Mouse (Mus musculus) ovary, postnatal 10 days (tissue): Measurements from ENCODE around the gene Dglucy.

Experiments
- DNase-seq: peaks from one replicate; pipeline ENCODE4 v3.0.0; 2022; ENCODE audit warnings: low spot score

The Dglucy gene

DNA sequence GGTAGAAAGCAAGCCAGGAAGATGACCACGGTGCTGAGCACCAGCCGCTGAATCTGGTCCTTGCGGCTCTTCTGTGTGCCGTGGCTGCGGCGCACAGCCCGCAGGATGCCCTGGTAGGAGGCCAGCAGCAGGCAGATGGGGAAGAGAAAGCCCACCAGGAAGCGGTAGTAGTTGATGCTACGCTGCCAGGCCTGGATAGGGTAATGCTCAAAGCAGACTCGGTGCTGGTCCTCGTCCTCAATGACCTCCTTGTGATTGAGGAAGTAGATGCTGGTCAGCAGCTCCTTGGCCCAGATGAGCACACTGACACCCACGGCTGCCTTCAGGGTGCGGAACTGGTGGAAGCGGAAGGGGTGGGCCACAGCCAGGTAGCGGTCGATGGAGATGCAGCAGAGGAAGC lies 99.7 kb downstream of the Dglucy start:
- no peak for DNase-seq

DNA sequence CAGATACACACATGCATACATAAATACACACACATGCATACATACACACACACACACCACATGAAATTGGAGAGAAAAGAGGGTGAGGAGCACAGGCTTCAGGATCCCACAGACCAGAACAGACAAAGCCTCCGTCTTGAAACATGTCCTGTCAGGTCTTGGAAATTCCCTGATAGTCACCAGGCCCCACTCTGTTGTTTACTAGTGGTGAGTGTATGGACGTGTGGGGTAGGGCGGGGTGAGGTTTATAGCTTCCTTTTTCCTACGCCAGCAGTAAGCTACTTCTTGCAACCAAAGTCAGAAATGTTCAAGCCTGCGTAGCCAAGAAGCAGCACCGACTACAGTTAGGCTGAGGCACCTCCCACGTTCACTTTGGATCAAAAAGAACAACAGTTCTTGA lies 104.3 kb downstream of the Dglucy start:
- DNase-seq: no peak

DNA sequence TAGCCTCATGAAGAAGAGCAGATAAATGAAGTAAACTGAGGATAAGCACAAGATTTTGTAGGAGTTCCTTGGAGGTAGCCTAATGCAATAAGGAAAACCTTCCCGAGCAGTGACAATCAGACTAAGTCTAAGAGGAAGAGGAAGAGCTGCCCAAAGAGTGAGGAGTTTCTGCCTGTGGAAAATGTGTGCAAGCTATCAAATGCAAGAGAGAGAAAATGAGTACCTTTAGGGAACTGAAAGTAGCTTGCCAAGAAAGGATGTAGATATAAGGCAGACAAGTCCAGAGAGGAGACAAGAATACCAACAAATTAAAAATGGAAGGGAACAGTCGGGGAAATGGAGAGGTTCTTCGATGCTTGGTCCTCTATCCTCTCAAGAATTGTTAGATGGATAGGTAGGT lies 106.7 kb downstream of the Dglucy start:
- no peak for DNase-seq

DNA sequence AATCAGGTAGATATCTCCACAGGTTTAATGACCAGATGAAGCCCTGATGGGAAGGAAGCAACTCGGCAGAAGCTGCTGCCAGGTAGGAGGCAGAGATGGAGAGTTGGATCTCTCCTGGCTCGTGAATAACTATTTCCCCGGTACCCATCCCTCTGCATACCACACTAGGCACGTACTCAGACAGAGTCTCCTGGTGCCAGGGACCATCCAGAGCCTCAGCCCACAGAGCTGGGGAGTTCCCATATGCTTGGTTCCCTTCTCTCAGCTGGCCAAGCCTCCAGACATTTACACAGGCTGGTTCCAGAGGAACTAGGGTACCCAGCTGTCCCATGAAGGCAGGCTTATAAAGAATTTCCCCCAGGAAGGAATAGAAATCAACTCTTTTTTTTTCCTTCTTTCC lies 108.0 kb downstream of the Dglucy start:
- DNase-seq: no peak

DNA sequence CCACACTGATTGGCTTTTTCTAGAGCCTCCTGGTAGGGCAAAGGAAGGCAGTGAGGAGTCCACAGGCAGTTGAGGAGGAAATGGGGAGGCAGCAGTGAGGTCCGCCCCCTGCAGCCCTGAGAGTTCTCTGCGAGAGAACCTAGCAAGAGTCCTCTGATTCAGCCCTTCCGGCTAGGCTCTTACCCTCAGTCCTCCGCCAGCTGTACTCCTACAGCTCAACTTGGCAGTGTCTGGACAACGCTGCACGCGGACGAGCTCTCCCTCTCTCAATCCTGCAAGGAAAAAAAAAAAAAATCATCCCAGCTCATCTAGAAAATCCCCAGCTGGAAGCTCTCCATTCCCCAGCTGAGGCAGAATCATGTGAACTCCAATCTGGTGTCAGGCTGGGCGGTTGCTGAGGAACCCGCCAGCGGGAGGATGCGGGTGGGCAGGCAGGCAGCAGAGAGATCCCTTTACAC lies 109.0 kb downstream of the Dglucy start:
- DNase-seq: no peak

DNA sequence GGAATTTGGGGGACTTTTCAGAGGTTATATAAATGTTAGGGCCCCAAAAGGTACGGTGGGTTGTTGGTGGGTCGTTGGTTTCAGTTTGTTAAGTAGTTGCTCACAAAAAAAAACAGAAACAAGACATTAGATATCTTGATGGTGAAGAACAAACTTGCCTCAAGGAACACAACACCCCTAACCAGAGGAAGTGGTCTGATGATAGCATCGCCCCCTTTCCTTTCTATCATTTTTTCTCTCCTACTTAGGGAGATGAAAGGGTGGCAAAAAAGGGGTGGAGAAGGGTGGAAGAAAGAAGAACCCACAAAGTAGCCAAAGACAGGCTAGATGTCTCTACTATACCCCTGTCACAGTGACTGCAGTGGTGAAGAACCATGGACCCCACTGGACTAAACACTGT lies 111.7 kb downstream of the Dglucy start:
- no peak for DNase-seq

DNA sequence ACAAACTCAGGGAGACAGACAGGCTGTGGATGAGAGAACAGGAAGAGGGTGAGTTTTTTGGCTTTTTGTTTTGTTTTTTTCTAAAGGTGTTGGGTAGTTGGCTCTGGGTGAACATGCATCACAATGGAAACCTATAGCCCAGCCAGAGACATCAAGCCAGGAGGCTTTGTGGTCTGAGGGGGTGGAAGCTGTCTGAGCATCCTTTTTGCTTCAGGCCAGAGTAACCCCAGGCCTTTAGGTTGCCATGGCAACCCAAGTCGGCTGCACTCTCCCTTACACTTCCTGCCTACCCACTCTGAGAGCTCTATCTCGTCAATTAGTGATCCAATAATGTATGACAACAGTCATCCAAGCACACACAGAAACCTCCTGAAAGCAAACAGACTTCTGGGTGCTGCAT lies 116.6 kb downstream of the Dglucy start:
- DNase-seq: no peak

DNA sequence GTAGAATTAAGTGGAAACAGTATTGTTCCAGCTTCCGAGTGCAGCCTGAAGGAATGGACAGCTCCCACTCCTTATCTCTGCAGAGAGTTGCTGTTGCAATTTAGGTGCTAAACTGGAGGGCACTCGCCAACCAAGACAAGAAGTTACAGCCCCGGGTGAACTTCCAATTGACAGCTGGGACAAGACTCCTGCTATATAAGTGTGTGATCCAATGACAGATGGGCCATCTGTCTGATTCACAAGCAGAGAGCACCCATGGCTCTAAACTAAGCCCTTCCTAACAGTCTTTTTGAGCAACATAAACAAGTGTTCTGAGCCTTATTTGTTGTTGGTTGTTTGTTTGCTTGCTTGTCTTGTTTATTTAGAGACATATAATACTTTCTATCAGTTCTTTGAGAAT lies 117.8 kb downstream of the Dglucy start:
- no peak for DNase-seq

DNA sequence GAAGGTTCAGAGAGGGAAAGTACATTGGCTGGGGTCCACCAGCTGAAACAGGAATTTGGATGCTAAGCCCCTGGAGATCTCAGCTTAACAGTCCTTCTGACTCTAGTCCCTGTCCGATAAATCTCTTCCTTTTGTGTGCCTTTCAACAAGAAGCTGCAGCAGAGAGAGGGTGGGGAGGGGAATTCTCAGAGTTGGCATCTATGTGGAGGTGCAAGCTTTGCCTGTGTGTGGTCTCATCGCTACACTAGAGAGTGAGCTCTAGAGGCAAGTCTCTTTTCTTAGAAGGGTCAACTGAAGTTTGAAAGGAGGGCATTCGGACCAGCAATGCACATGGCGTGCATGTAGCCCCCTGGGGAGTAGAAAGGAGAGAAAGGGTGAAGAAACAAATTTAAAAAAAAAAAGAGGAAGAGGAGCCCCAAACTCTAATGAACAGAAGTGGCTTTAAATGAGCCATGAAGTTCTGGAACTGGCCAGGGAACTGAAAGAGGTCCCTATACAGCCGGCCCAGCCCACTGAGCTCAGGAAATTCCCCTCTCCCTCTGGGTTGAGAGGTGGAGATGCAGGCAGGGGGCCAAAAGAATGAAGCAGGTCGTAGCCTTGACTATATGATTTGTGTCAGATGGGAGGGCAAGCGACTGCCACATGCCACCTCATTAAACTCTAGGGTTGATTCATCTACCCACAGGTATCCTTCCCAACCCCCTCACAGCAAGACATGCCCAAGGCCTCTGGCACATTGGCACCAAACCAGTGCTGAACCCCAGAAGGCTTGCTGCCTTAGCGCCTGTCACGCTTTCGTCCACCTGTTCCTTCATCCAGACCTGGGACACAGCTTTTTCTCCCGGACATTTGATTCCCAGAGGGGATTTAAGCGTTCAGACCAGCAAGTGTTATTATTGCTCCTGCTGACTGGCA lies 119.1 kb downstream of the Dglucy start:
- DNase-seq: no peak

DNA sequence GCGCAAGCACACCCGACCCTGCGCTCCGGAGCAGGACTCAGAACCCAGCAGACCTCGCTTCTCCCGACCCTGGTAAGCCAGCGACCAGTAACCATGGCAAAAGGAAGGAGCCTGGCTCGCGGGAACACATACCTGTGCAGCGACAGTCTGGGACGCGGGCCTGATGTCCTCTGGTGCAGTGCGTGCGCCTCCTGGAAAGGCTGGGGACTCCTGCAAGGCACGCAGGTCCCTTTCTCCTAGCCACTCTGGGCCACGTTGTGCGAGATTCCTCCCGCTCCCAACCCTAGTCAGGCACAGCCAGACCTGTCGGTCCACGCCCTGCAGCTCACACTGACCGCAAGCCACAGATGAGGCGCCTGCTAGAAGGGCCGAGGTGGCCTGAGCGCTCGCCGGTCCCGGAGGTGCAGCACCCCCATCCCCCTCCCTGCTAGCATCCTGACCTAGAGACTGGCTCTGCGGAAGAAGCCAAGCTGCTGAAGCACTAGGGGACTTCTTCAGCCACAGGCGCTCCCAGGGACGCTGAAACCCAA lies 120.3 kb downstream of the Dglucy start:
- DNase-seq: no peak

DNA sequence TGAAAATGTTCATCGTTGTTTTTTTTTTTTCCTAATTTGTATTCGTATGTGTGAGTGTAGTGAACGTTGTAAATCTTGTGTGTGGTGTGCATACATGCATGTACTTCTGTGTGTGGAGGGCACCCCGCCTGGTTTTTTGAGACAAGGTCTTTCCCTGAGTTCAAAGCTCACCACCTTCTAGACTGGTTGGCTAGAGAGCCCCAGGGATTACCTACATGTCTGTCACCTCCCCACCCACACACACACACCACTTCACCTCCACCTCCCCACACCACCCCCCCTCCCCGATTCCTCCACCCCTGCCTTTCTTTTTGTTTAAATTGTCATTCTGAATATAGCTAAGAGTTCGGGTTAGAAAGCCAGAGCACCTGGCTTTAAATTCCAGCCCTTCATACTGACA lies 122.0 kb downstream of the Dglucy start:
- no peak for DNase-seq

DNA sequence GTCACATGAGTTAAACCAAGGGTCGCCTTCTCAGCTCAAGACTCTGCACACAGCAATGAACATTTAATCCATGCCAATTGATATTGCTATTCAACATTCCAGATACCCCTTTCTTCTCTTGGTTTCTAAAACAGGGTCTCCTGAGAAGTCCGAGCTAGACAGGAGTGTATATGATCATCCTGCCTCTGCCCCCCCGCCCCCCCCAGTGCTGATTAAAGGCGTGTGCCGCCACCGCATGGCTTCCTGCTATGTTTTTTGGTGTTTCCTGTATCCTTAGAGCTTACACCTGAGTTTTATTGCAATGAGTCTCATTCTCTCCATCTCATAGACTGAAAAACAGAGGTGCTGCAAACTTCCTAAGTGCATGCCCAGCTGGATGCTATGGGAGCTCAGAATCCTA lies 122.5 kb downstream of the Dglucy start:
- no peak for DNase-seq

DNA sequence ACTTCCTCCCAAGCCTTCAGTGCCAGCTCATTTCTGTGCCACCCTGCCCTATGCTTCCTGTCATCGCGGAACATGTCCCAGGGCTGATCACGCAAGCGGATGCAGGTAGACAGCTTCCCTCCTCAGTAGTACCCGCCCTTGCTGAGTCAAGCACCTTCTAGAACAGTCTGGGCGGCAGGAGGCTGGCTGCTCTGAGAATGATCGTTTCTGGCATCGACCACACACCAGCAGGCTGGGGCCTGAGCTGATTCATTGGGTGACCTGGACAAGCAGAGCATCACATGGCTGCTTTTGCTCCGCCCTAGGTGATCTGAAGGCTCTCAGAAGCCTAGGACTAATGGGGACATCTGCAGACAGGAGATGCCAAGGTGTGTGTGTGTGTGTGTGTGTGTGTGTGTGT lies 124.9 kb downstream of the Dglucy start:
- no peak for DNase-seq

DNA sequence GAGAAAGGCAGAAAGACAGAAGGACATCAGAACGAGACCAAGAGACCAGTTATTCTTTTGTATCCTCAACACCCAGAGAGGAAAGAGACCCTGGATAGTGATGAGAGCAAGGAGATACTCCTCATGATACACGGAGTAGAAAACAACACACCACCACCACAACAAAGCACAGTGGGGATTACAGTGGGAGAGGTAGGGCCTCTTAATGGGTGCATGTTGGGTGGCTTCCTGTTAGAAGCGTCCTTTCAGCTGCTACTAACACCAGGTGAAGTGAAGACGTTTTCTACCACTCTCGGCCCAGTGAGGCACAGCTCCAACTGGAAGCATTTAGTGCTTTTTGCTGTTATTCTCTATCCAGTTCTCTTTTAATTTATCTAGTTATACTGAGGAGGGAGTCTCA lies 128.0 kb downstream of the Dglucy start:
- DNase-seq: no peak

DNA sequence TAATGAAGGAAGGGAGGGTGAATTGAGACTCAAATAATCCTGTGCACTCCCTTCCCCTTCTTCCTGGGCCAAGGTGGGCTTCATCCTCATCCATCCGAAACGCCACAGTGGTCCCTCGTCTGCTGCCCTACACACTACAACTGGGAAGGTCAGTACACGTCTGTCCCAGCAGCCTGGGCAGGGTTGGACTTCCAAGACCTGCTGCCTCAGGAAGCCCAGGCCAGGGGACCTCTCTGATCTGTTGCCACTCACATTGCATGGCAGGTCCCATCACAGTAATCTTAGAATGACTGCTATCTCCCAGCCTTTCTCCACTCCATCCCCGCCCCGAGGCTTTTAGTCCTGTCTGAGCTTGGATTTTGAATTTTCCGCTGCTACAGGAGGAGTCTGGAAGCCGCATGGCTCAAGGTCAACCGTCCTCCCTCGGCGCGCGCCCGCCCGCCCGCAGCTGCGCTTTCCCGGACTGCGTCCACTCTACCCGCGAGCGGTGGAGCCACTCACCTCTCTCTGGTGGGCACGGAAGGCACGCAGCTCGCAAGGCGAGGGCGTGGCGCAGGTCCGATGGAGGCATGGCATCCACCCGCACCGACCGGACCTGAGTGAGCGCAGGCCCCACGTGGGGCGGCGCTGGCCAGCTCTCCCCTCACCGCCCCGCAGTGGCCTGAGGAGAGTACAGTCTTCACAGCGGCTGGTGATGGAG lies 128.9 kb downstream of the Dglucy start, which contains the start of gene Gpr68:
Gpr68 (minus strand) TSS at position 601 of the 700 bp plus-strand sequence.
- DNase-seq: peak; percentile 15

DNA sequence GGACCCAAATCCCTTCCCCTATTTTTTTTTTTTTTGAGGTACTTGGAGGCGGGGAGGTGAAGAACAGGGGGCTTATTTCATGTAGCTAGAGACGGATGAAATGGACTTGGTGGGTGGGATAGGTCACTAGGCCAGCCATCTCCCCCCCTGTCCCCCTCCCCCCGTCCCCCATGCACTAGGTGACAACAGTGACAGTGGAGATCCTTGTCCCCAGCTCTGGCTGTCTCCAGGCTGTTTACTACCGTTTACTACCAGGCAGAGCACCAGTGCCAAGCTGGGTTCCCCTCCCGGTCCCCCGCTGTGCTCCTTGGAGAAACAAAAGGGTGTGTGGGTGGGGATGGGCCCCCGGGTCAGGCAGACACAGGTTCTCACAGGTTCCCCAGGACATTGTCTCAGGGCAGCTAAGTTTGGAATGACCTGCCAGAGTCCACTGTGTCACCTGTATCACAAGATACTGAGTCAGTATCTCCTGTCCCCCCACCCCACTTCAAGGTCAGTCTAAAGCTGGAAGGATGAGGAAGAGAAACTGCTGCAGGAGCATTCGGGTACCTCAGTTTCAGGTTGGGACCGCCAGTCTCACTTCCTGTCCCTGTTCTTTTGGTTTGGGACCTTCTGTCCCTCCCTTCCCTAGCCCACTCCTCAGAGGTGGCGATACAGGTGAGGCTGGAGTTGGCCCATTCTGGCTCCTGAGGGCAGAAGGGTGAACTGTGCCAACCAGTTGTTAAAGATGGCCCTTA lies 129.6 kb downstream of the Dglucy start:
- no peak for DNase-seq

DNA sequence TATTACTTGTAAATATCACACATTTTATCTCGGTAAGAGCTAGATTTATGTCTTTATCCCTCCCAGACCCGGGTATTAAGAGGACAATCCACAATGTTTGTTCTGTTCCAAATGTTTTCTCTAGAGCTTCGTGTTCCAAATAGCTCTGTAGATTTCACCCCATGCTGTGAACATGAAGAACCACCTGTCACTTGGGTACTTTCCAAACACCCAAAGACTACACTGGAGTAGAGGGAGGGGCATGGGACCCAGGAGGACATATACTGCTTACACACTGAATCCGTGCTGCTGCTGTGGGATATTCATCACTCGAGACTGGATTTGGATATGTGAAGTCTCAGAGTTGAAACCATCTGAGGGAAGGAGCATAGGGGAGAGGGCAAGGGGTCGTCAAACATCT lies 130.9 kb downstream of the Dglucy start:
- no peak for DNase-seq

DNA sequence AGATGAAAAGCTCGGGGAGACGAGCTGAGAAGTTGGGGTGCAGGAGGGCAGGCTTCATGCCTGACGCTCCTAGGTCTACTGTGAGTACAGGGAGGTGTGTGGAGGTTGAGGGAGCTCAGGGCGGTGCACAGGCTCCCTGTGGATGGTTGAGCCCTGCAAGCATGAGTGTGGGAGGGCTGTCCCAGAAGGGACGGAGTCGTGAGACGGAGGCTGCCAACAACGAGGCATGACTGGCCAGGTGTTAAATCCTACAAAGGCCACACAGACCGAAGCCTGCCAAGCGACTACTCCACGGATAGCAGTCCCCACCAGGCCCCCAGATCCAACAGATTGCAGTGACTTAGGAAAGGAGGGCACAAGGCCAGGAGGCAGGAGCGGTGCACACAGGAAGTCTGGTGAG lies 131.9 kb downstream of the Dglucy start:
- DNase-seq: no peak

DNA sequence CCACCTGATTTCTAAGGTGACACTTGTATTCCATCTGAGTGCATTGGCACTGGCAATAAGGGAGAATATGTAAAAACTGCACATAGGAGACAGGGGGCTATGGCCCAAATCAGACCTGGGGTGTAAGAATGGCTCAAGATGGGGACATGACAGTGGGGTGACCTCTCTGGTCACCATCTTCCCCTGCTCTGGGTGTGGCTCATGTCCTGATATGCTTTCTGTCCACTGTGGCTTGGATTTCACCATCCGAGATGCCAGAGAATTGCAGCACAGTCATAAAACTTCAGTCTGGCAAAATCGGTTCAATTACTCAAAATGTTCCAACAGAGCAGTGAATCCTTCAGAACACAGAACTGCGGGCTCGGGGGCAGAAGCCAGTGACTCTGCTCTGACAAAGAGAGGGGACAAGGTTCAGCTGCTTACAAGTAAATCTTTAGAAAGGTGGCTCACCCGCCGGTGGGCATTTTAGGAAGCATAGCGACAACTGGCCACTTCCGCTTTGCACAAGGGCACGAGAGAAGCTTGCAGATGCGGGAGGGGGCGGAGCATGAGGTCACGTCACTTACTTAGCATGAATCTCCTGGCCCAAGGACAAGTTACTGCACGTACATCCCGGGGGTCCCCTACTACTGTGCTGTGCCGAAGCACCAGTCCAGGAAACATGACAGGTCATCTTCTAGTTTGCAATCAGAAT lies 145.9 kb downstream of the Dglucy start:
- no peak for DNase-seq

DNA sequence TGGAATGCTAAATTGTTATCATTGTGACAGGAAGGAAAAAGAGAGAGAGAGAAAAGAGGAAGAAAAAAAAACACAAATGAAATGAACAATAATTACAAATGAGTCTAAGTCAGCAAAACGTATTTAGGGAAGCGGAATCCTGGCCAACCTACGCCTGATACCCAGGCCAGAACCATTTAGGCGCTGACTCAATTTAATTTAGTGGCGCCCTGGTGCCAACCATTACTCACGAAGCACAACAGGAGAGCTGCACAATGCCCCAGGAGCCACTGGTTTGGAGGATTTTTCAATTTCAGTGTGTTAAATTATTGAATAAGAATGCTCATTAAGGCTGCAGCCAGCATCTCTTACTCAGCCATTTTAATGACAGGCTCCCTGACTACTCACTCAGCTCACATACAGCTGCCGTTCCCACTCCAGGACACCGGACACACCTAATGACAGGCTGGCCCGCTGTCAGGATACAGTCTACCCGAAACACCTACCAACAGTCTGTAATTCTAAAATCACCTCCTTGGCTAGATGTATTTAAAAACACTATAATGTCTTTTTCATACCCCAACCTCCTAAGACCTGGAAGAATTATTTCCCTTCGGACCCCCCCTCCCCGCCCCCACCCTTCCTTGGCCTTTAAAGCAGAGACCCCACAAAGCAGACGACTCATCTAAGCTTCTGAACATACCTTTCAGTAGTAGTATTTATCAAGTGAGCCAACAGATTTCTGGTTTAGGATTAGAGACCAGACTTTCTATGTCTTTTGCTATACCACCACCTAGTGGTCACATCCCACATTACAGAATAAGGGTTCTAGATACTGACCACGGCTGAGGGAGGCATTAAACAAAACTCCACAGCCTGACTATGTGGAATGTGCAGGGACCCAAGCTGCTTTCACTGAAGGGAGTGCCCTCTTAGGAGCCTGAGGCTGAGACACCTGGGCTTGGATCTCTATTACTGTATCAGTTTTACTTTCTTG lies 147.1 kb downstream of the Dglucy start:
- no peak for DNase-seq

DNA sequence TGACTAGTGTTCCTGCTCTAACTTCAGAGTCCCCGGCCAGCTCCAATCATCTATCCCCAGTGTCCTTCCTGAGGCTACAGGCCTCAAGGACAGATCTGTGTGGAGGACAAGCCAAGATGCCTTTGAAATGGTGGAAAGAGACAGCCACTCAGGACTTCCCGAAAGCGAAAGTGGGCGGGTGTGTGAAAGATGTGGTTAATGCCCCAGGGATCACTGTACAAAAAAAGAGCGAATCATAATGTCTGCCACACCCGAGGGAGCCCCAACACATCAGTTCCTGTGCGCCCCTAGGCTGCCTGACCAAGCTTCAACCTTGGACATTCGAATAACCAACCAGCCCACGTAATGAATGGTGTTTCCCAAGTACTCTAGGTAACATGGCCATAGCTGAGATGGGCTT lies 149.4 kb downstream of the Dglucy start:
- no peak for DNase-seq
